Mouse (Mus musculus) layer of hippocampus, postnatal 14 days (tissue): ENCODE data around the gene Fam20b. TPM values are rescaled to one million over a fixed set of nuclear protein-coding genes. Genes with fewer than 3 reads are reported as not detected.
A peak's percentile ranks its signal among the peaks of the same experiment; 100 is the strongest.

ENCODE experiments used
- DNase-seq, 2 experiments: peaks; one replicate each; pipeline ENCODE4 v3.0.0; 2021 to 2022; ENCODE audit warnings: low spot score in 2 of 2, mixed read lengths in 1 of 2
- long read RNA-seq, 2 experiments: library from polyadenylated mRNA; stranded (forward); transcript quantifications; one replicate each; pipeline ENCODE4 v2.0.0; 2021
- total RNA-seq, 2 experiments: library from RNA; stranded (reverse); gene quantifications; 2 replicates each; pipeline ENCODE4 v1.2.3; 2021

Fam20b gene
- total RNA-seq = 10 to 100 TPM; 65.4 to 67.0 TPM
- long read RNA-seq, experiment 1, full-length matches to known transcripts = 7 of 25 reads
- long read RNA-seq, experiment 1, partial matches to known transcripts = 14 of 25 reads
- long read RNA-seq, experiment 1, other reads (novel, unspliced or antisense) = 4 of 25 reads
- long read RNA-seq, experiment 2, full-length matches to known transcripts = 16 of 39 reads
- long read RNA-seq, experiment 2, partial matches to known transcripts = 3 of 39 reads
- long read RNA-seq, experiment 2, other reads (novel, unspliced or antisense) = 20 of 39 reads

DNA sequence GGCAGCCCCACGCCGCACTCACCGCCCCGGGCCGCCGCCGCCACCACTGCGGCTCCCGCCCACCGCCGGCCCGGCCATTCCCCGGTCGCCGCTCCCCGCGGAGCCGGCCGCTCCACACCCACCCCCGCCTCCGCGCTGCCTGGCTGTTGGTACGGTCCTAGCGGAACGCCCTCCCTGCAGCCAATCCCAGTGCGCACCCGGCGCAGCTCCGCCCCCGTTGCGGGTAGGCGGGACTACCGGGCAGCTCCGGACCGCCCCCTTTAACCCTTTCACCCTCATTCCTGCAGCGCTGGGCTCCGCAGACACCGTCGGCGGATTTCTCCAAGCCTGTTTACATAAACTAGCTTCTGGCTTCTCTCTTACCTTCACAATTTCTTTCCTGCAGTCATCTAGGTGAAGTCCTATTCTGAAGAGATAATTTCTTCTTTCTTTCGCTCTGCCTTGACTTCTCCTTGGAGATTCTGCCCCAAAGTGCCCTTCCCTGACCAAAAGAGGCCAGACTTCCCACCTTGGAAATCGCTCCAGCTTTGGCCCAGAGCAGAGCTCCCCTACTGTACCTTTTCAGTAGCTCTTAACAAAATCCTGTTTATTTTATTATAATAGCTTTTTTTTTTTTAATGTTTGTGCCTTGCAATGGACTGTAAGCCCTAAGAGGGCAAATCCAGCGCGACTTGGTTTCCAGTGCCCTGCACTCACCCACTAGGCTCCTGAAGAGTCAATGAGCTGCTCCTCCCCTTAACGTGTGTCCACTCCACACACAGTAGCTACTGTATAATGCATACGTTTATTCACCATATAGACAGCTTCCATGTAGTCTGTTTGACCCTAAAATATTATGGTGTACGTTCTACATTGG, at the start of gene Fam20b:
Fam20b (minus strand) TSS at position 137 of the 856 bp plus-strand sequence.
- DNase-seq = peak; percentile 93 to 98

- DNase-seq = no peak
Observed at GRCm38 (mm10) chr1:156765311-156765710, 46.4 kb upstream of the Fam20b start.

DNA sequence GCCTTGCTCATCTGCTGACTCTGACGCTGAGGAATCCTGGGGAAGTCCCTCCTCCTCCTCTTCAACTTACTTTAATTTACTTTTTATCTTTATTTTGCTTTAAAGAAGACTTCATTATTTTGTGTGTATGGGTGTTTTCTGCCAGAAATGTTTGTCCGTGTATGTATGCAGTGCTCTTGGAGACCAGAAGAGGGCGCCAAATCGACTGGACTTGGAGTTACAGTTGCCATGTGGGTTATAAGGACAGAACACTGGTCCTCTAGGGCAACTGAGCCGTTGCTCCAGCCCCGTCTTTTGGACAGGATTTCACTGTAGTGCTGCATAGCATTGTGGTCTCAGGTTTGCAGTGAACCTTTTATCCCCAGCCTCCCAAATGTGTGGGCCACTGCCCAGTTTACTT, 45.7 kb upstream of the Fam20b start:
- DNase-seq = no peak

DNA sequence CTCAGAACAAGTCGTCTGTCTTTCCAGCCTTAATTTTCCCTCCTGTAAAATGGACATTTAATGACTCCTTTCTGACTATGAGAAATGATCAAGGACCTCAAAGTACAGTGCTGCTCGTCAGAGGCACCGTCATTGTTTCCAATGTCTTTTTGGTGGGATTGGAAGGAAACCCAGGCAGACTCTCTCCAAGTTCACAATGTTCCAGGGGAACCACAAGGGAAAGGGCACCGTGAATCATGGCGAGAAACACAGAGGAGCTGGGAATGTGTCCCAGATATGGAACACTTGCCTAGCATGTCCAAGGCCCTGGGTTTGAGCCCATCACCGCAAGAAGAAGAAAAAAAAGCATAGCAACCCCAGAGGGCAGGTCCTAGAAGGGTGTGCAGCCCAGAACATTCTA, 44.4 kb upstream of the Fam20b start:
- DNase-seq = no peak

- no peak for DNase-seq
Observed at GRCm38 (mm10) chr1:156761430-156761801, 42.5 kb upstream of the Fam20b start.

DNA sequence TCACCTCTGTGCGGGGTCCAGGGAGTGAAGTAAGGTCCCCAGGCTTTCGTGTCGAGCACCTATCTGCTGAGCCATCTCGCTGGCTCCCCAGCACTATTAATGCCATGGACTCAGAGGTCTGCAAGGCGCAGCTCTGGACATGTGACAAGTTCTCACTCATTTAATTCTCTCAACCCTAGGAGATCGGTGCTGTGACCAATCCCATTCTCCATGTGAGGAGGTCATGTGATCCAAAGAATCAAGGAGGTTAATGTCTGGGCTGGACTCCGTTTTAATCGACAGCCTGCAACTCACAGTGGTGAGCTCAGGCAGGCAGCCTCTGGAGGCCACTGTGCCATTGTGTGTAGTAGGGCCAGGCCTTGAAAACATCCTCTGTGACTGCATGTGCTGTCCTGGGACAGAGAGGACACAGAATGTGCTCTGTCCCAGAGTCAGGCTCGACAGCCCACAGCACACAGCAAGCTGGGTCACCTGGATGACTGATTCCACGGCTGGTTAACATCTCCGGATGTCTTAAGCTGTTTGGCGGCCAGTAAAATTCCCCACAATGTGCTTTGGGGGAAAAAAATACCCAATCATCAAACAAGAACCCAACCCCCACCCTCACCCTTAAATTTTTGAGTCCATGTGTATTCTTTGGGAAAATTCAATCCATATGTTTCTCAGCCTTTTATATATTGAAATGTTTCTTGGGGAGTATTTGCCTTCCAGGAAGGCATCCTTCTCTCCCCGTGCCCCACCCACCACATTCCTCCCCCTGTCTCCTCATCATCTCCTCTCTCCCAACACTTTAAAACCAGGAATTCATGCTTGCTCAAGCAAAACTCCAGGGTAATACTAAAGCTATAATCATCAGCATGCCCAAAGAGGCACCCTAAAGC, 41.9 kb upstream of the Fam20b start:
- no peak for DNase-seq

DNA sequence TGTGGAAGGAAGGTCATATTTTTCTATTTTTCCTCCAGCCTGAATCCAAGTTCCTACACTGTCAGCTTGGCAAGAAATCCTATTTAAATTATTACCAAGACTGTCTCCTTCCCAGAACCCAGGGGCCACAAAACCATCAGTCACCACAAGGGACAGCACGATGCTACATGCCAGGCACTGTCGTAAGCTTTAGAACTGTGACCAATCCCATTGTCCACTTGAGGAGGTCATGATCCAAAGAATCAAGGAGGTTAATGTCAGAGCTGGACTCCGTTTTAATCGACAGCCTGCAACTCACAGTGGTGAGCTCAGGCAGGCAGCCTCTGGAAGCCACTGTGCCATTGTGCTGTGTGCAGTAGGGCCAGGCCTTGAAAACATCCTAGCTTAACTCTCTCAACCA, 39.4 kb upstream of the Fam20b start:
- no peak for DNase-seq

- DNase-seq = peak in 1 of 2 experiments; percentile 25
Observed at GRCm38 (mm10) chr1:156754608-156755413, 35.9 kb upstream of the Fam20b start.

GRCm38 (mm10) chr1:156752990-156753389, 34.1 kb upstream of the Fam20b start:
- no peak for DNase-seq

DNA sequence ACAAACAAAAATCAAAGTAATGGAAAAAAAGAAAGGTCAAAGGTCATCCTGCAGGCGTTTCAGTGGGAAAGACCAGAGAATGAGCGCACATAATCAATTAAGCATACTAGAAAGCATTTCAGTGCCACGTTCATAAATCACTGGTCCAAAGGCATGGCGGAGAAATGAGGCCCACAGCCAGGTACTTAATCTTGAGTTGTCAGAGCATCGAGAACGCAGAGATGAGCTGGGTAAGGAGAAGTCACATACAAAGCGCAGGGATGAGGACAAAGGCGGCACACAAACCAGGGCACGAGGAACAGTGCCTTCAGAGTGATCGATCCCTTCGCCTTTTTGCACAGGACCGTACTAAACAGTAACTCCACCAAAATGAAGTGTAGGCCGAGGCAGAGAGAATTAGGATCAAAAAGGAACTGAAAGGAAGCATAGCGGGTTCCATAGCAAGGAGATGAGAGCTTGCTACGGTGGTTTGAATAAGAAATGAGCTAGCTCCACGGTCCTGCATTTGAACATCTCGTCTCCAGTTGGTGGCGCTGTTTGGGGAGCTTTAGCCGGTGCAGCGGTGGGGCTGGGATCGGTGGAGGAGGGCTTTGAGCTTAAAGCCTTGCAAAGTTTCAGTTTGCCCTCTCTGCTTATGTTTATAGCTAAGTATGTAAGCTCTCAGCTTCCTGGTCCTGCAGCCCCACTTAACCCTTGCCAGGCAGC, 33.3 kb upstream of the Fam20b start:
- DNase-seq = peak; percentile 62 to 65

DNA sequence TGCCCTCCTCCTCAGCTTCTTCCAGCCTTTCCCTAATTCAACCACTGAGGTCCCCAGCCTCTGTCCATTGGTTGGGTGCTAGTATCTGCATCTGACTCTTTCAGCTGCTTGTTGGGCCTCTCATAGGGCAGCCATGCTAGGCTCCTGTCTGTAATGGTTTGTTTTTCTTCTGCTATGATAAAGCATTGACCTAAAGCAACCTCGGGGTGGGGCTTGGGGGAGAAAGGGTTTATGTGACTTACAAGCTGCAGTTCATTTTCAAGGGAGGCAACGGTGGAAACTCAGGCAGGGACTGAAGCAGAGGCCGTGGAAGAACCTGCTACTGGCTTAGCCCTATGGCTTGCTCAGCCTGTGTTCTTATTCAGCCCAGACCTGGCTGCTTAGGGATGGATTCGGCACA, 31.4 kb upstream of the Fam20b start:
- DNase-seq = no peak

- no peak for DNase-seq
Observed at GRCm38 (mm10) chr1:156749136-156749535, 30.2 kb upstream of the Fam20b start.

- peak; percentile 26 to 62 for DNase-seq
Observed at GRCm38 (mm10) chr1:156748435-156749005, 29.6 kb upstream of the Fam20b start.

DNA sequence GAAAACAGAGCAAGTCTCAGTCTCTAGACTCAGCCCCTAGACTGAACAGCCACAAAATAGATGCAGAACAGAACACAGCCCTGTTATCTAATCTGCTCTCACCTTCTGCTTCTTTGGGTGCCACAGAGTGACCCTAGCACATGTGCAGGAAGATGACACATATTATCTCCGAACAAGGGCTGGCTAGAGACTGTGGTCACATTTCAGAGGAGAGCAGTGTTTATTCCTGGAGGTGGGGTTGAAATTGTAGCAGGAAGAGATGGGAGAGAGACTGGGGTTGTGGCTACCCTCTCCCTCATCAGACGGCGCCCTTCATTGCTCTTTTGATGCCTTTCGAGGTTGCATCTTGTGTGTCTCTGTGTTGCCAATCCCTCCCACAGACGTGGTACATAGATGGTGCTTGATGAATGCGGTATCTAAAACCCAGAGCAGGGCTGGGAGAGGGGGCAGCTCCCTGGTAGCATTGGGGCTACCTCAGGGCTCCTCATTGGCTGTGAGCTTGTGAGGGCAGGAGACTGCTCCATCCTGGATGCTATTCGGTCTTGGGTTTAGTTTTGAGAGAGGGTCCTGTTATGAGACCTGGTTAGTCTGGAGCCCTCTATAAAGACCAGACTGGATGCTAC, 26.4 kb upstream of the Fam20b start:
- DNase-seq = no peak

- peak; percentile 59 to 74 for DNase-seq
Observed at GRCm38 (mm10) chr1:156741482-156742411, 22.9 kb upstream of the Fam20b start.

- no peak for DNase-seq
Observed at GRCm38 (mm10) chr1:156735788-156736187, 16.9 kb upstream of the Fam20b start.

GRCm38 (mm10) chr1:156734019-156734418, 15.1 kb upstream of the Fam20b start:
- DNase-seq = no peak

- no peak for DNase-seq
Observed at GRCm38 (mm10) chr1:156733559-156733958, 14.7 kb upstream of the Fam20b start.
